ENCODE assay signal across 8 mouse cellular contexts in the genomic region with DNA sequence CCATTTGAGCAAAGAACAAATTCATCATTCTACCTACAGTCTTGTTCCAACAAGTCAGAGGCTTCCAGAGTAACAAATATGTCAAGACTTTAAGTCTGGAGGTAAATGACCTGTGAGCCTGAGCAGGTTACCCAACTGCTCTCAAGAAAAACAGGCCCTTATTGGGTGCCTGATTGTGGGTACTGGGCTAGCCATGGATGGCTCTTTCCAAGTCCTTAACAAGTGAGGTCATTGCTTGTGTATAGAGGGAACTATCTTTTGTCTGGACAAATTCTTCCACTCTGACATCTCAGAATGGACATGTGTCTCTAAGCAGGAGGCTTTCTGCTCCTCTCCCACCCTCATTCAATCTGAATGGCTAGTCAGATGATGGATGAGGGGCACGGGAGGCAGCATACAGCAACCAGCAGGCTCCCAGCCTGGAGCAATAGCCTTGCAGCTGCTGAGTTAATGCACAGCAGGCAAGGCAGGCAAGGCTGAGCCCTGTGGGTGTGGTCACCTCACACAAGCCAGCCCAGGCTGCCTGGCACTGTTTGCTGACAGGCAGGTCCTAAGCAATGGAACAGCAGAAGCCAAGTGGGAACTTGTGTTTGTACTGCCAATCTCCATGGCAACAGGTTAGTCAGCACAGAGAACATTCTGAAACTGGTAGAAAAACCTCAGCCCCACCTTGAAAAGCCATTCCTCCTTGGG. TPM values are rescaled to one million over a fixed set of nuclear protein-coding genes. Genes with fewer than 3 reads are reported as not detected.
A peak's percentile ranks its signal among the peaks of the same experiment; 100 is the strongest.
DNase-seq lines count a peak whose midpoint lies in the region; ATAC-seq lines count a peak whose summit lies in the region.

No protein-coding gene starts in this region.

- peak; percentile 100 for DNase-seq in 3T3-L1 (ENCODE audit: low read depth, low spot score)
- DNase-seq in brain, adult 2 months (ENCODE audit: low read depth, low spot score), result peak; percentile 90
- peak; percentile 51 to 63 for DNase-seq in frontal cortex, postnatal 14 days (ENCODE audit: low spot score in 2 of 2)
- peak; percentile 62 to 66 for DNase-seq in layer of hippocampus, postnatal 10 days (ENCODE audit: low spot score in 2 of 2)
- DNase-seq in lung, postnatal 14 days, result peak; percentile 70
- peak; percentile 65 to 68 for DNase-seq in right cerebral cortex, adult 2 months (ENCODE audit: low spot score in 2 of 2)
- no peak for DNase-seq in spleen, postnatal 10 days (ENCODE audit: low spot score in 2 of 2)

- H3K9ac ChIP-seq in hindbrain, embryonic 13.5 days, result peak overlapping the region; percentile 39; the same call in 1 of the 2 replicates

- no peaks in the 10 kb centered on the region for H3K9me3 ChIP-seq in hindbrain, embryonic 13.5 days

- peak; percentile 84 for ATAC-seq in hindbrain, embryonic 13.5 days (ENCODE audit: low FRiP score)

- H3K4me3 ChIP-seq in hindbrain, embryonic 13.5 days, result no peak overlapping the region

- H3K36me3 ChIP-seq in hindbrain, embryonic 13.5 days, result no peaks in the 10 kb centered on the region

- H3K27ac ChIP-seq in hindbrain, embryonic 13.5 days, result no peak overlapping the region

- 0% methylated on average over 1 of the region's 1 CpGs for WGBS in hindbrain, embryonic 13.5 days

- H3K4me1 ChIP-seq in hindbrain, embryonic 13.5 days (replicated peaks), result peaks cover 8% of the 10 kb centered on the region

- H3K4me2 ChIP-seq in hindbrain, embryonic 13.5 days, result no peak overlapping the region

- peaks cover 3% of the 10 kb centered on the region; the same call in 1 of the 2 replicates for H3K27me3 ChIP-seq in hindbrain, embryonic 13.5 days

RNA-seq across cellular contexts. Expression of a gene that starts 28.1 kb away (rescaled TPM):
- polyA plus RNA-seq in hindbrain, embryonic 13.5 days (2015; fragmentation: Nextera tagmentation; extraction: Ambion mirVana), result 2.4 and 2.6 TPM in 2 replicates
- total RNA-seq in layer of hippocampus, postnatal 10 days (2021), result 1 to 10 TPM; 6.6 to 8.0 TPM

RNA-seq across cellular contexts. Expression of a gene that starts 39.5 kb away (rescaled TPM):
- 8.2 and 9.6 TPM in 2 replicates for polyA plus RNA-seq in hindbrain, embryonic 13.5 days (2015; fragmentation: Nextera tagmentation; extraction: Ambion mirVana)
- 1 to 10 TPM; 1.9 to 2.1 TPM for total RNA-seq in layer of hippocampus, postnatal 10 days (2021)

Comparison
In these comparisons a context has a peak if more than half of its experiments do, and no peak if none do; other contexts are left out.
1. DNase-seq: peak in 3T3-L1 (single experiment), brain, adult 2 months (single experiment), frontal cortex, postnatal 14 days (2 of 2), layer of hippocampus, postnatal 10 days (2 of 2), lung, postnatal 14 days (single experiment) and right cerebral cortex, adult 2 months (2 of 2); none in spleen, postnatal 10 days (0 of 2).